Mouse (Mus musculus): ENCODE data around the gene Krtap2-4. TPM values are rescaled to one million over a fixed set of nuclear protein-coding genes. Genes with fewer than 3 reads are reported as not detected.

The Krtap2-4 gene
- polyA plus RNA-seq, 2 experiments, result not detected

- WGBS, result 83% methylated on average over 6 of the region's 6 CpGs
- no peak overlapping the region for H3K4me2 ChIP-seq (replicated peaks; ENCODE audit: low read depth, low read length, severe bottlenecking)
- no peak for TF ChIP-seq POLR2A (IDR thresholded peaks at IDR 0.05; ENCODE audit: borderline replicate concordance, extremely low read depth, insufficient read depth, insufficient read length)
- H3K4me1 ChIP-seq (ENCODE audit: control insufficient read depth, insufficient read depth, low read length), result no peaks in the 10 kb centered on the region
- no peak overlapping the region for H3K4me3 ChIP-seq (replicated peaks; ENCODE audit: low read length)
- H3K9ac ChIP-seq (ENCODE audit: low read depth, low read length, severe bottlenecking), result no peak overlapping the region
- ATAC-seq (ENCODE audit: low FRiP score, low read depth), result no peak
- DNase-seq (ENCODE audit: low spot score), result no peak
- no peaks in the 10 kb centered on the region for H3K27me3 ChIP-seq (ENCODE audit: control insufficient read depth, insufficient read depth, low read length)
- H3K27ac ChIP-seq (replicated peaks; ENCODE audit: low read depth, low read length), result no peak overlapping the region
- H3K36me3 ChIP-seq (ENCODE audit: control insufficient read depth, insufficient read depth, low read length), result no peaks in the 10 kb centered on the region
- H3K9me3 ChIP-seq (ENCODE audit: control insufficient read depth, low read length), result no peaks in the 10 kb centered on the region
Observed at GRCm38 (mm10) chr11:99581564-99581963, 33.1 kb downstream of the Krtap2-4 start.

- H3K27ac ChIP-seq (replicated peaks; ENCODE audit: low read depth, low read length), result no peak overlapping the region
- no peak for DNase-seq (ENCODE audit: low spot score)
- TF ChIP-seq POLR2A (IDR thresholded peaks at IDR 0.05; ENCODE audit: borderline replicate concordance, extremely low read depth, insufficient read depth, insufficient read length), result no peak
Observed at GRCm38 (mm10) chr11:99581051-99581450, 33.6 kb downstream of the Krtap2-4 start.

GRCm38 (mm10) chr11:99580636-99581035 lies 34.0 kb downstream of the Krtap2-4 start, which contains the start of gene Krtap1-5:
Krtap1-5 (minus strand) TSS chr11:99581016.
- no peaks in the 10 kb centered on the region for H3K9me3 ChIP-seq (ENCODE audit: control insufficient read depth, low read length)
- H3K4me3 ChIP-seq (replicated peaks; ENCODE audit: low read length), result no peak within 1 kb of the TSS
- no peak within 1 kb of the TSS for H3K4me2 ChIP-seq (replicated peaks; ENCODE audit: low read depth, low read length, severe bottlenecking)
- ATAC-seq (ENCODE audit: low FRiP score, low read depth) (no peak), DNase-seq (ENCODE audit: low spot score) (no peak)
- WGBS, result 68% methylated on average over 3 of the region's 6 CpGs
- H3K4me1 ChIP-seq (ENCODE audit: control insufficient read depth, insufficient read depth, low read length), result no peaks in the 10 kb centered on the region
- H3K27ac ChIP-seq (replicated peaks; ENCODE audit: low read depth, low read length), result no peak within 1 kb of the TSS
- no peaks in the 10 kb centered on the region for H3K36me3 ChIP-seq (ENCODE audit: control insufficient read depth, insufficient read depth, low read length)
- no peaks in the 10 kb centered on the region for H3K27me3 ChIP-seq (ENCODE audit: control insufficient read depth, insufficient read depth, low read length)
- no peak within 1 kb of the TSS for H3K9ac ChIP-seq (ENCODE audit: low read depth, low read length, severe bottlenecking)
- TF ChIP-seq POLR2A (IDR thresholded peaks at IDR 0.05; ENCODE audit: borderline replicate concordance, extremely low read depth, insufficient read depth, insufficient read length), result no peak

More at GRCm38 (mm10) chr11:99581051-99581450, 33.6 kb downstream of the Krtap2-4 start:
- Histone ChIP-seq H3K4me3 (replicated peaks; ENCODE audit: low read length) (no peak overlapping the region), H3K4me1 (ENCODE audit: control insufficient read depth, insufficient read depth, low read length) (no peaks in the 10 kb centered on the region), H3K9ac (ENCODE audit: low read depth, low read length, severe bottlenecking) (no peak overlapping the region), H3K36me3 (ENCODE audit: control insufficient read depth, insufficient read depth, low read length) (no peaks in the 10 kb centered on the region), H3K27me3 (ENCODE audit: control insufficient read depth, insufficient read depth, low read length) (no peaks in the 10 kb centered on the region), H3K4me2 (replicated peaks; ENCODE audit: low read depth, low read length, severe bottlenecking) (no peak overlapping the region), H3K9me3 (ENCODE audit: control insufficient read depth, low read length) (no peaks in the 10 kb centered on the region)
- no peak for ATAC-seq (ENCODE audit: low FRiP score, low read depth)
- WGBS, result 89% methylated on average over 5 of the region's 5 CpGs

- Histone ChIP-seq H3K36me3 (ENCODE audit: control insufficient read depth, insufficient read depth, low read length) (no peaks in the 10 kb centered on the region), H3K4me1 (ENCODE audit: control insufficient read depth, insufficient read depth, low read length) (no peaks in the 10 kb centered on the region), H3K27ac (replicated peaks; ENCODE audit: low read depth, low read length) (no peak overlapping the region), H3K27me3 (ENCODE audit: control insufficient read depth, insufficient read depth, low read length) (no peaks in the 10 kb centered on the region), H3K4me2 (replicated peaks; ENCODE audit: low read depth, low read length, severe bottlenecking) (0 out of 2 replicates have a peak overlapping the region, but pooled peaks have one; percentile 4), H3K4me3 (replicated peaks; ENCODE audit: low read length) (no peak overlapping the region), H3K9me3 (ENCODE audit: control insufficient read depth, low read length) (no peaks in the 10 kb centered on the region), H3K9ac (ENCODE audit: low read depth, low read length, severe bottlenecking) (no peak overlapping the region)
- peak; percentile 72 for DNase-seq (ENCODE audit: low spot score)
- ATAC-seq (ENCODE audit: low FRiP score, low read depth), result no peak
- no peak for TF ChIP-seq POLR2A (IDR thresholded peaks at IDR 0.05; ENCODE audit: borderline replicate concordance, extremely low read depth, insufficient read depth, insufficient read length)
- 1% methylated on average over 7 of the region's 7 CpGs for WGBS
Observed at GRCm38 (mm10) chr11:99574106-99574505, 40.5 kb downstream of the Krtap2-4 start.

- WGBS, result 71% methylated on average over 4 of the region's 4 CpGs
- no peaks in the 10 kb centered on the region for H3K27me3 ChIP-seq (ENCODE audit: control insufficient read depth, insufficient read depth, low read length)
- H3K9me3 ChIP-seq (ENCODE audit: control insufficient read depth, low read length), result no peaks in the 10 kb centered on the region
- DNase-seq (ENCODE audit: low spot score) (no peak), ATAC-seq (ENCODE audit: low FRiP score, low read depth) (no peak)
- no peaks in the 10 kb centered on the region for H3K4me1 ChIP-seq (ENCODE audit: control insufficient read depth, insufficient read depth, low read length)
- H3K9ac ChIP-seq (ENCODE audit: low read depth, low read length, severe bottlenecking), result no peak overlapping the region
- no peak overlapping the region for H3K27ac ChIP-seq (replicated peaks; ENCODE audit: low read depth, low read length)
- H3K4me2 ChIP-seq (replicated peaks; ENCODE audit: low read depth, low read length, severe bottlenecking), result no peak overlapping the region
- no peak overlapping the region for H3K4me3 ChIP-seq (replicated peaks; ENCODE audit: low read length)
- no peaks in the 10 kb centered on the region for H3K36me3 ChIP-seq (ENCODE audit: control insufficient read depth, insufficient read depth, low read length)
- TF ChIP-seq POLR2A (IDR thresholded peaks at IDR 0.05; ENCODE audit: borderline replicate concordance, extremely low read depth, insufficient read depth, insufficient read length), result no peak
Observed at GRCm38 (mm10) chr11:99573164-99573563, 41.5 kb downstream of the Krtap2-4 start.

GRCm38 (mm10) chr11:99566530-99566929 lies 48.1 kb downstream of the Krtap2-4 start, which contains the start of gene Krtap3-1:
Krtap3-1 (minus strand) TSS chr11:99566630.
- Histone ChIP-seq H3K4me2 (replicated peaks; ENCODE audit: low read depth, low read length, severe bottlenecking) (no peak within 1 kb of the TSS), H3K36me3 (ENCODE audit: control insufficient read depth, insufficient read depth, low read length) (no peaks in the 10 kb centered on the region), H3K4me3 (replicated peaks; ENCODE audit: low read length) (no peak within 1 kb of the TSS), H3K9ac (ENCODE audit: low read depth, low read length, severe bottlenecking) (no peak within 1 kb of the TSS), H3K27ac (replicated peaks; ENCODE audit: low read depth, low read length) (no peak within 1 kb of the TSS), H3K4me1 (ENCODE audit: control insufficient read depth, insufficient read depth, low read length) (no peaks in the 10 kb centered on the region), H3K27me3 (ENCODE audit: control insufficient read depth, insufficient read depth, low read length) (no peaks in the 10 kb centered on the region), H3K9me3 (ENCODE audit: control insufficient read depth, low read length) (no peaks in the 10 kb centered on the region)
- WGBS, result 62% methylated on average over 7 of the region's 7 CpGs
- DNase-seq (ENCODE audit: low spot score) (no peak), ATAC-seq (ENCODE audit: low FRiP score, low read depth) (no peak)
- no peak for TF ChIP-seq POLR2A (IDR thresholded peaks at IDR 0.05; ENCODE audit: borderline replicate concordance, extremely low read depth, insufficient read depth, insufficient read length)

Other genes with a start within 250 kb of the Krtap2-4 start
Only the 30 nearest of the 38 such genes appear.
- 0.03 TPM in 1 of 2 replicates, not detected in the other for gene Krt12, start 192.6 kb downstream of the Krtap2-4 start, polyA plus RNA-seq (2012; rRNA removed)
- gene Krt12, start 192.6 kb downstream of the Krtap2-4 start, polyA plus RNA-seq (2014; fragmentation: Nextera tagmentation; extraction: Ambion mirVana), result 0.11 TPM in 1 of 2 replicates, not detected in the other
- 0.24 and 0.26 TPM in 2 replicates for gene Krt20, start 176.7 kb downstream of the Krtap2-4 start, polyA plus RNA-seq (2012; rRNA removed)
- 0.26 and 0.37 TPM in 2 replicates for gene Krt20, start 176.7 kb downstream of the Krtap2-4 start, polyA plus RNA-seq (2014; fragmentation: Nextera tagmentation; extraction: Ambion mirVana)
- gene Krt23, start 121.7 kb downstream of the Krtap2-4 start, polyA plus RNA-seq (2012; rRNA removed), result 0.51 and 1.2 TPM in 2 replicates
- 2.7 and 3.7 TPM in 2 replicates for gene Krt23, start 121.7 kb downstream of the Krtap2-4 start, polyA plus RNA-seq (2014; fragmentation: Nextera tagmentation; extraction: Ambion mirVana)
- not detected in 2 replicates for gene Krt39, start 93.5 kb downstream of the Krtap2-4 start, polyA plus RNA-seq (2012; rRNA removed)
- not detected in 2 replicates for gene Krt39, start 93.5 kb downstream of the Krtap2-4 start, polyA plus RNA-seq (2014; fragmentation: Nextera tagmentation; extraction: Ambion mirVana)
- gene Krt40, start 71.7 kb downstream of the Krtap2-4 start, polyA plus RNA-seq (2012; rRNA removed), result not detected in 2 replicates
- not detected in 2 replicates for gene Krt40, start 71.7 kb downstream of the Krtap2-4 start, polyA plus RNA-seq (2014; fragmentation: Nextera tagmentation; extraction: Ambion mirVana)
- 0.09 TPM in 1 of 2 replicates, not detected in the other for gene Krtap3-3, start 64.0 kb downstream of the Krtap2-4 start, polyA plus RNA-seq (2012; rRNA removed)
- gene Krtap3-3, start 64.0 kb downstream of the Krtap2-4 start, polyA plus RNA-seq (2014; fragmentation: Nextera tagmentation; extraction: Ambion mirVana), result not detected in 2 replicates
- gene Krtap3-2, start 58.0 kb downstream of the Krtap2-4 start, polyA plus RNA-seq (2012; rRNA removed), result not detected in 2 replicates
- gene Krtap3-2, start 58.0 kb downstream of the Krtap2-4 start, polyA plus RNA-seq (2014; fragmentation: Nextera tagmentation; extraction: Ambion mirVana), result not detected in 2 replicates
- not detected in 2 replicates for gene Gm11939, start 55.4 kb downstream of the Krtap2-4 start, polyA plus RNA-seq (2012; rRNA removed)
- gene Gm11939, start 55.4 kb downstream of the Krtap2-4 start, polyA plus RNA-seq (2014; fragmentation: Nextera tagmentation; extraction: Ambion mirVana), result not detected in 2 replicates
- gene Krtap3-1, start 48.2 kb downstream of the Krtap2-4 start, polyA plus RNA-seq (2012; rRNA removed), result not detected in 2 replicates
- not detected in 2 replicates for gene Krtap3-1, start 48.2 kb downstream of the Krtap2-4 start, polyA plus RNA-seq (2014; fragmentation: Nextera tagmentation; extraction: Ambion mirVana)
- not detected in 2 replicates for gene Krtap1-5, start 33.8 kb downstream of the Krtap2-4 start, polyA plus RNA-seq (2012; rRNA removed)
- not detected in 2 replicates for gene Krtap1-5, start 33.8 kb downstream of the Krtap2-4 start, polyA plus RNA-seq (2014; fragmentation: Nextera tagmentation; extraction: Ambion mirVana)
- not detected in 2 replicates for gene Krtap1-4, start 31.2 kb downstream of the Krtap2-4 start, polyA plus RNA-seq (2012; rRNA removed)
- gene Krtap1-4, start 31.2 kb downstream of the Krtap2-4 start, polyA plus RNA-seq (2014; fragmentation: Nextera tagmentation; extraction: Ambion mirVana), result not detected in 2 replicates
- not detected in 2 replicates for gene Krtap1-3, start 23.5 kb downstream of the Krtap2-4 start, polyA plus RNA-seq (2012; rRNA removed)
- not detected in 2 replicates for gene Krtap1-3, start 23.5 kb downstream of the Krtap2-4 start, polyA plus RNA-seq (2014; fragmentation: Nextera tagmentation; extraction: Ambion mirVana)
- gene Krtap9-3, start 16.7 kb downstream of the Krtap2-4 start, polyA plus RNA-seq (2012; rRNA removed), result not detected in 2 replicates
- not detected in 2 replicates for gene Krtap9-3, start 16.7 kb downstream of the Krtap2-4 start, polyA plus RNA-seq (2014; fragmentation: Nextera tagmentation; extraction: Ambion mirVana)
- gene Gm11938, start 11.5 kb downstream of the Krtap2-4 start, polyA plus RNA-seq (2012; rRNA removed), result not detected in 2 replicates
- gene Gm11938, start 11.5 kb downstream of the Krtap2-4 start, polyA plus RNA-seq (2014; fragmentation: Nextera tagmentation; extraction: Ambion mirVana), result not detected in 2 replicates
- not detected in 2 replicates for gene Gm11937, start 4.7 kb downstream of the Krtap2-4 start, polyA plus RNA-seq (2012; rRNA removed)
- gene Gm11937, start 4.7 kb downstream of the Krtap2-4 start, polyA plus RNA-seq (2014; fragmentation: Nextera tagmentation; extraction: Ambion mirVana), result not detected in 2 replicates
- gene Gm11562, start 5.6 kb upstream of the Krtap2-4 start, polyA plus RNA-seq (2012; rRNA removed), result not detected in 2 replicates
- gene Gm11562, start 5.6 kb upstream of the Krtap2-4 start, polyA plus RNA-seq (2014; fragmentation: Nextera tagmentation; extraction: Ambion mirVana), result not detected in 2 replicates
- gene Krtap4-1, start 13.4 kb upstream of the Krtap2-4 start, polyA plus RNA-seq (2012; rRNA removed), result not detected in 2 replicates
- gene Krtap4-1, start 13.4 kb upstream of the Krtap2-4 start, polyA plus RNA-seq (2014; fragmentation: Nextera tagmentation; extraction: Ambion mirVana), result not detected in 2 replicates
- gene Krtap4-2, start 20.2 kb upstream of the Krtap2-4 start, polyA plus RNA-seq (2012; rRNA removed), result not detected in 2 replicates
- not detected in 2 replicates for gene Krtap4-2, start 20.2 kb upstream of the Krtap2-4 start, polyA plus RNA-seq (2014; fragmentation: Nextera tagmentation; extraction: Ambion mirVana)
- not detected in 2 replicates for gene Krtap4-7, start 29.2 kb upstream of the Krtap2-4 start, polyA plus RNA-seq (2012; rRNA removed)
- gene Krtap4-7, start 29.2 kb upstream of the Krtap2-4 start, polyA plus RNA-seq (2014; fragmentation: Nextera tagmentation; extraction: Ambion mirVana), result not detected in 2 replicates
- gene Gm11555, start 35.4 kb upstream of the Krtap2-4 start, polyA plus RNA-seq (2012; rRNA removed), result not detected in 2 replicates
- gene Gm11555, start 35.4 kb upstream of the Krtap2-4 start, polyA plus RNA-seq (2014; fragmentation: Nextera tagmentation; extraction: Ambion mirVana), result not detected in 2 replicates
- not detected in 2 replicates for gene Gm11563, start 44.1 kb upstream of the Krtap2-4 start, polyA plus RNA-seq (2012; rRNA removed)
- gene Gm11563, start 44.1 kb upstream of the Krtap2-4 start, polyA plus RNA-seq (2014; fragmentation: Nextera tagmentation; extraction: Ambion mirVana), result not detected in 2 replicates
- gene Krtap4-6, start 51.1 kb upstream of the Krtap2-4 start, polyA plus RNA-seq (2012; rRNA removed), result not detected in 2 replicates
- gene Krtap4-6, start 51.1 kb upstream of the Krtap2-4 start, polyA plus RNA-seq (2014; fragmentation: Nextera tagmentation; extraction: Ambion mirVana), result not detected in 2 replicates
- not detected in 2 replicates for gene Gm14190, start 75.9 kb upstream of the Krtap2-4 start, polyA plus RNA-seq (2012; rRNA removed)
- not detected in 2 replicates for gene Gm14190, start 75.9 kb upstream of the Krtap2-4 start, polyA plus RNA-seq (2014; fragmentation: Nextera tagmentation; extraction: Ambion mirVana)
- gene Gm14180, start 119.4 kb upstream of the Krtap2-4 start, polyA plus RNA-seq (2012; rRNA removed), result not detected in 2 replicates
- gene Gm14180, start 119.4 kb upstream of the Krtap2-4 start, polyA plus RNA-seq (2014; fragmentation: Nextera tagmentation; extraction: Ambion mirVana), result not detected in 2 replicates
- not detected in 2 replicates for gene Gm11595, start 158.1 kb upstream of the Krtap2-4 start, polyA plus RNA-seq (2012; rRNA removed)
- gene Gm11595, start 158.1 kb upstream of the Krtap2-4 start, polyA plus RNA-seq (2014; fragmentation: Nextera tagmentation; extraction: Ambion mirVana), result not detected in 2 replicates
- not detected in 2 replicates for gene Krtap4-8, start 165.9 kb upstream of the Krtap2-4 start, polyA plus RNA-seq (2012; rRNA removed)
- gene Krtap4-8, start 165.9 kb upstream of the Krtap2-4 start, polyA plus RNA-seq (2014; fragmentation: Nextera tagmentation; extraction: Ambion mirVana), result not detected in 2 replicates
- not detected in 2 replicates for gene Krtap4-9, start 170.4 kb upstream of the Krtap2-4 start, polyA plus RNA-seq (2012; rRNA removed)
- gene Krtap4-9, start 170.4 kb upstream of the Krtap2-4 start, polyA plus RNA-seq (2014; fragmentation: Nextera tagmentation; extraction: Ambion mirVana), result not detected in 2 replicates
- not detected in 2 replicates for gene Gm11596, start 178.6 kb upstream of the Krtap2-4 start, polyA plus RNA-seq (2012; rRNA removed)
- gene Gm11596, start 178.6 kb upstream of the Krtap2-4 start, polyA plus RNA-seq (2014; fragmentation: Nextera tagmentation; extraction: Ambion mirVana), result not detected in 2 replicates
- not detected in 2 replicates for gene Gm11569, start 184.1 kb upstream of the Krtap2-4 start, polyA plus RNA-seq (2012; rRNA removed)
- not detected in 2 replicates for gene Gm11569, start 184.1 kb upstream of the Krtap2-4 start, polyA plus RNA-seq (2014; fragmentation: Nextera tagmentation; extraction: Ambion mirVana)
- gene Gm11554, start 189.6 kb upstream of the Krtap2-4 start, polyA plus RNA-seq (2012; rRNA removed), result not detected in 2 replicates
- not detected in 2 replicates for gene Gm11554, start 189.6 kb upstream of the Krtap2-4 start, polyA plus RNA-seq (2014; fragmentation: Nextera tagmentation; extraction: Ambion mirVana)